Mouse (Mus musculus) kidney, embryonic 15.5 days (tissue): Measurements from ENCODE around the gene Gm6710. TPM values are rescaled to one million over a fixed set of nuclear protein-coding genes. Genes with fewer than 3 reads are reported as not detected.
"Not testable (repeated sequence)": the region's sequence is repeated elsewhere in the genome, so short reads cannot be mapped to it uniquely, and the experiment has no call there.

Source experiments
- ATAC-seq: fragments of 200-750 bp; cut with Nextera tagmentation; replicated peaks from 2 replicates; pipeline ENCODE4 v1.8.0; 2017; ENCODE audit warnings: moderate TSS enrichment; ENCODE audit not compliant: low FRiP score
- H3K27ac ChIP-seq: fragments of 300-500 bp; sonication (generic); 2 replicates; pipeline ENCODE4 v1.5.1; 2015; ENCODE audit warnings: mild to moderate bottlenecking, inconsistent platforms
- H3K27me3 ChIP-seq: fragments of 300-500 bp; sonication (generic); 2 replicates; pipeline ENCODE4 v1.6.1; 2015; ENCODE audit warnings: inconsistent platforms
- H3K36me3 ChIP-seq: fragments of 300-500 bp; sonication (generic); 2 replicates; pipeline ENCODE4 v1.6.1; 2015; ENCODE audit warnings: inconsistent platforms
- H3K4me1 ChIP-seq: fragments of 300-500 bp; sonication (generic); 2 replicates; pipeline ENCODE4 v1.6.1; 2015; ENCODE audit warnings: inconsistent platforms
- H3K4me2 ChIP-seq: fragments of 300-500 bp; sonication (generic); 2 replicates; pipeline ENCODE4 v1.6.1; 2015; ENCODE audit warnings: moderate library complexity, mild to moderate bottlenecking, inconsistent platforms
- H3K4me3 ChIP-seq: fragments of 300-500 bp; sonication (generic); replicated peaks from 2 replicates; pipeline ENCODE4 v1.5.1; 2015; ENCODE audit warnings: mild to moderate bottlenecking, inconsistent platforms
- H3K9ac ChIP-seq: fragments of 300-500 bp; sonication (generic); 2 replicates; pipeline ENCODE4 v1.6.1; 2015; ENCODE audit warnings: mild to moderate bottlenecking, inconsistent platforms
- H3K9me3 ChIP-seq: fragments of 300-500 bp; sonication (generic); replicated peaks from 2 replicates; pipeline ENCODE4 v1.6.1; 2016; ENCODE audit warnings: inconsistent platforms
- WGBS: fragments of 180-500 bp; shearing (Covaris S2); methylation state at CpG from one replicate; pipeline ENCODE4 v1.1.7; 2015; ENCODE audit warnings: mixed read lengths; 5-methylcytosine and 5-hydroxymethylcytosine counted together
- polyA plus RNA-seq: library from polyadenylated mRNA; unstranded; fragments of >200 nt; fragmentation: Nextera tagmentation; extraction: Ambion mirVana; gene quantifications from 2 replicates; pipeline ENCODE4 v1.2.1, GENCODE M21; 2015

Gene Gm6710
- polyA plus RNA-seq: 21.5 and 23.8 TPM in 2 replicates

GRCm38 (mm10) chr2:175869024-175869423 is at the start of gene Gm6710:
Gm6710 (plus strand) TSS chr2:175869219.
- H3K27ac ChIP-seq, H3K9me3 ChIP-seq, H3K9ac ChIP-seq, H3K4me1 ChIP-seq, H3K36me3 ChIP-seq, H3K27me3 ChIP-seq, ATAC-seq, H3K4me3 ChIP-seq, H3K4me2 ChIP-seq: not testable (repeated sequence)
- WGBS: no CpG with 5 or more reads among the region's 7 CpGs

Other genes starting within 250 kb of the Gm6710 start
- gene Gm11007, start 225.2 kb upstream of the Gm6710 start, polyA plus RNA-seq: not detected in 2 replicates
- 19.4 and 24.7 TPM in 2 replicates for gene Zfp969, start 165.6 kb upstream of the Gm6710 start, polyA plus RNA-seq
- gene Gm2007, start 127.7 kb upstream of the Gm6710 start, polyA plus RNA-seq: not detected in 2 replicates
- gene Gm14288, start 68.1 kb upstream of the Gm6710 start, polyA plus RNA-seq: 3.1 and 5.5 TPM in 2 replicates
- 3.9 and 5.1 TPM in 2 replicates for gene Zfp966, start 61.9 kb downstream of the Gm6710 start, polyA plus RNA-seq
- gene Gm2026, start 96.1 kb downstream of the Gm6710 start, polyA plus RNA-seq: 27.7 and 28.0 TPM in 2 replicates